Mouse (Mus musculus): Measurements from ENCODE around the gene Extl1. TPM values are rescaled to one million over a fixed set of nuclear protein-coding genes. Genes with fewer than 3 reads are reported as not detected.

Extl1 gene
- polyA plus RNA-seq, 1 experiment: not detected

GRCm38 (mm10) chr4:134393026-134393425 lies 9.4 kb upstream of the Extl1 start:
- no peaks in the 10 kb centered on the region for H3K9me3 ChIP-seq
- H3K4me3 ChIP-seq (replicated peaks): no peak overlapping the region
- H3K4me1 ChIP-seq: peaks cover 18% of the 10 kb centered on the region
- H3K36me3 ChIP-seq (replicated peaks; ENCODE audit: low read length): no peaks in the 10 kb centered on the region
- no peak for TF ChIP-seq FLI1 (IDR thresholded peaks at IDR 0.05; ENCODE audit: low read length)
- H3K27me3 ChIP-seq (replicated peaks): no peaks in the 10 kb centered on the region

GRCm38 (mm10) chr4:134392595-134392994 lies 8.9 kb upstream of the Extl1 start:
- Histone ChIP-seq H3K4me3 (replicated peaks) (no peak overlapping the region), H3K4me1 (peaks cover 16% of the 10 kb centered on the region), H3K36me3 (replicated peaks; ENCODE audit: low read length) (no peaks in the 10 kb centered on the region), H3K27me3 (replicated peaks) (no peaks in the 10 kb centered on the region), H3K9me3 (no peaks in the 10 kb centered on the region)
- TF ChIP-seq FLI1 (IDR thresholded peaks at IDR 0.05; ENCODE audit: low read length) (no peak), GATA1 (IDR thresholded peaks at IDR 0.05; ENCODE audit: borderline replicate concordance, low read length) (no peak)

- peaks cover 8% of the 10 kb centered on the region for H3K4me1 ChIP-seq
- peaks cover 4% of the 10 kb centered on the region for H3K27me3 ChIP-seq (replicated peaks)
- peaks cover 6% of the 10 kb centered on the region for H3K9me3 ChIP-seq
- no peaks in the 10 kb centered on the region for H3K36me3 ChIP-seq (replicated peaks; ENCODE audit: low read length)
- no peak overlapping the region for H3K4me3 ChIP-seq (replicated peaks)
- TF ChIP-seq GATA1 (IDR thresholded peaks at IDR 0.05; ENCODE audit: borderline replicate concordance, low read length): no peak
Measured at GRCm38 (mm10) chr4:134391636-134392035, 8.0 kb upstream of the Extl1 start.

- TF ChIP-seq GATA1 (IDR thresholded peaks at IDR 0.05; ENCODE audit: borderline replicate concordance, low read length): no peak
- no peak for TF ChIP-seq FLI1 (IDR thresholded peaks at IDR 0.05; ENCODE audit: low read length)
- Histone ChIP-seq H3K4me1 (no peaks in the 10 kb centered on the region), H3K27me3 (replicated peaks) (peaks cover 4% of the 10 kb centered on the region), H3K36me3 (replicated peaks; ENCODE audit: low read length) (no peaks in the 10 kb centered on the region), H3K9me3 (peaks cover 6% of the 10 kb centered on the region), H3K4me3 (replicated peaks) (no peak overlapping the region)
Measured at GRCm38 (mm10) chr4:134388397-134388796, 4.7 kb upstream of the Extl1 start.

- H3K4me3 ChIP-seq (replicated peaks): no peak overlapping the region
- TF ChIP-seq FLI1 (IDR thresholded peaks at IDR 0.05; ENCODE audit: low read length): no peak
- no peak for TF ChIP-seq GATA1 (IDR thresholded peaks at IDR 0.05; ENCODE audit: borderline replicate concordance, low read length)
Measured at GRCm38 (mm10) chr4:134387268-134387667, 3.6 kb upstream of the Extl1 start.

GRCm38 (mm10) chr4:134379510-134379909 lies 4.1 kb downstream of the Extl1 start:
- no peak overlapping the region for H3K4me3 ChIP-seq (replicated peaks)
- H3K9me3 ChIP-seq: peaks cover 16% of the 10 kb centered on the region
- H3K36me3 ChIP-seq (replicated peaks; ENCODE audit: low read length): no peaks in the 10 kb centered on the region
- H3K27me3 ChIP-seq (replicated peaks): peaks cover 57% of the 10 kb centered on the region
- no peak for TF ChIP-seq FLI1 (IDR thresholded peaks at IDR 0.05; ENCODE audit: low read length)
- TF ChIP-seq GATA1 (IDR thresholded peaks at IDR 0.05; ENCODE audit: borderline replicate concordance, low read length): no peak
- H3K4me1 ChIP-seq: no peaks in the 10 kb centered on the region

More at GRCm38 (mm10) chr4:134387268-134387667, 3.6 kb upstream of the Extl1 start:
- no peaks in the 10 kb centered on the region for H3K4me1 ChIP-seq
- H3K36me3 ChIP-seq (replicated peaks; ENCODE audit: low read length): no peaks in the 10 kb centered on the region
- peaks cover 13% of the 10 kb centered on the region for H3K27me3 ChIP-seq (replicated peaks)
- H3K9me3 ChIP-seq: peaks cover 9% of the 10 kb centered on the region

- H3K36me3 ChIP-seq (replicated peaks; ENCODE audit: low read length): no peaks in the 10 kb centered on the region
- no peaks in the 10 kb centered on the region for H3K4me1 ChIP-seq
- peaks cover 16% of the 10 kb centered on the region for H3K9me3 ChIP-seq
- TF ChIP-seq FLI1 (IDR thresholded peaks at IDR 0.05; ENCODE audit: low read length) (no peak), GATA1 (IDR thresholded peaks at IDR 0.05; ENCODE audit: borderline replicate concordance, low read length) (no peak)
- peaks cover 67% of the 10 kb centered on the region for H3K27me3 ChIP-seq (replicated peaks)
- H3K4me3 ChIP-seq (replicated peaks): no peak overlapping the region
Measured at GRCm38 (mm10) chr4:134378089-134378615, 5.5 kb downstream of the Extl1 start.

- Histone ChIP-seq H3K36me3 (replicated peaks; ENCODE audit: low read length) (no peaks in the 10 kb centered on the region), H3K27me3 (replicated peaks) (peaks cover 80% of the 10 kb centered on the region), H3K9me3 (peaks cover 7% of the 10 kb centered on the region), H3K4me1 (peaks cover 21% of the 10 kb centered on the region), H3K4me3 (replicated peaks) (no peak overlapping the region)
- TF ChIP-seq GATA1 (IDR thresholded peaks at IDR 0.05; ENCODE audit: borderline replicate concordance, low read length): no peak
- TF ChIP-seq FLI1 (IDR thresholded peaks at IDR 0.05; ENCODE audit: low read length): no peak
Measured at GRCm38 (mm10) chr4:134374306-134374705, 9.3 kb downstream of the Extl1 start.

- H3K36me3 ChIP-seq (replicated peaks; ENCODE audit: low read length): no peaks in the 10 kb centered on the region
- peaks cover 80% of the 10 kb centered on the region for H3K27me3 ChIP-seq (replicated peaks)
- TF ChIP-seq GATA1 (IDR thresholded peaks at IDR 0.05; ENCODE audit: borderline replicate concordance, low read length): no peak
- no peak for TF ChIP-seq FLI1 (IDR thresholded peaks at IDR 0.05; ENCODE audit: low read length)
- H3K9me3 ChIP-seq: peaks cover 7% of the 10 kb centered on the region
- H3K4me3 ChIP-seq (replicated peaks): no peak overlapping the region
- peaks cover 21% of the 10 kb centered on the region for H3K4me1 ChIP-seq
Measured at GRCm38 (mm10) chr4:134373295-134373694, 10.4 kb downstream of the Extl1 start.

GRCm38 (mm10) chr4:134372294-134372747 lies 11.3 kb downstream of the Extl1 start:
- TF ChIP-seq FLI1 (IDR thresholded peaks at IDR 0.05; ENCODE audit: low read length): no peak
- no peak for TF ChIP-seq GATA1 (IDR thresholded peaks at IDR 0.05; ENCODE audit: borderline replicate concordance, low read length)
- Histone ChIP-seq H3K4me1 (peaks cover 21% of the 10 kb centered on the region), H3K9me3 (peaks cover 7% of the 10 kb centered on the region), H3K36me3 (replicated peaks; ENCODE audit: low read length) (no peaks in the 10 kb centered on the region), H3K4me3 (replicated peaks) (peak overlapping the region; percentile 90), H3K27me3 (replicated peaks) (peaks cover 83% of the 10 kb centered on the region)

Measured in megakaryocyte, embryonic 14.5 days (primary cell).